Mouse (Mus musculus): ENCODE data around the gene Lhfpl3. TPM values are rescaled to one million over a fixed set of nuclear protein-coding genes. Genes with fewer than 3 reads are reported as not detected.

Gene Lhfpl3
- polyA plus RNA-seq, 1 experiment from 2014 or later: 1.3 TPM

- Histone ChIP-seq H3K9me3 (ENCODE audit: control insufficient read depth, low read length) (no peaks in the 10 kb centered on the region), H3K4me2 (peak overlapping the region; percentile 49), H3K36me3 (ENCODE audit: control insufficient read depth, insufficient read depth, low read length) (no peaks in the 10 kb centered on the region), H3K4me3 (ENCODE audit: low read depth, low read length) (peak overlapping the region; percentile 18; the same call in 1 of the 2 replicates), H3K9ac (ENCODE audit: low read length) (peak overlapping the region; percentile 43), H3K27me3 (ENCODE audit: control insufficient read depth, insufficient read depth, low read length) (no peaks in the 10 kb centered on the region), H3K4me1 (ENCODE audit: control insufficient read depth, insufficient read depth, low read length) (no peaks in the 10 kb centered on the region), H3K27ac (ENCODE audit: low read depth, low read length) (no peak overlapping the region)
- ATAC-seq (ENCODE audit: low FRiP score): peak; percentile 89
- DNase-seq (ENCODE audit: low spot score, missing footprints): peak; percentile 96
- WGBS: 21% methylated on average over 14 of the region's 14 CpGs
Measured at GRCm38 (mm10) chr5:23224759-23225536, 479.1 kb downstream of the Lhfpl3 start.

DNA sequence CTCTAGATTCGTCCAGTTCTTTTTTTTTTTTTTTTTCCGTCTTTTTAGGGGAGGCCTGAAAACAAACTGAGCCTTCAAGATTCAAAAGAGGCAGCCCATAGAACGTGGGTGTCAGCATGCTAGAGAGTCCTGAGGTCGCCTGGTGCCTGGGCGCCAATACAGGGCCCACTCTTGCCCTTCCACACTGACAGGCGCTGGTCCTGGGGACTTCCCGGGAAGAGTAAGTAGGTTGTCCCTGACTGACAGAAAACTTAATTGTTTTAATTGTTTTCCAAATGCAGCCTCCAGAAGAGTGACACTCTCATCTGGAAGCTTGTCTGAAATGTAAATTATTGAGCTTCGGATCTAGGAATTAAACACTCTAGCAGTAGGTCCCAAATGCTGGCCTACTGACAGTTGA lies 479.8 kb downstream of the Lhfpl3 start:
- no peaks in the 10 kb centered on the region for H3K27me3 ChIP-seq (ENCODE audit: control insufficient read depth, insufficient read depth, low read length)
- WGBS: 29% methylated on average over 8 of the region's 8 CpGs
- no peak; the same call in 1 of the 2 replicates for ATAC-seq (ENCODE audit: low FRiP score)

DNA sequence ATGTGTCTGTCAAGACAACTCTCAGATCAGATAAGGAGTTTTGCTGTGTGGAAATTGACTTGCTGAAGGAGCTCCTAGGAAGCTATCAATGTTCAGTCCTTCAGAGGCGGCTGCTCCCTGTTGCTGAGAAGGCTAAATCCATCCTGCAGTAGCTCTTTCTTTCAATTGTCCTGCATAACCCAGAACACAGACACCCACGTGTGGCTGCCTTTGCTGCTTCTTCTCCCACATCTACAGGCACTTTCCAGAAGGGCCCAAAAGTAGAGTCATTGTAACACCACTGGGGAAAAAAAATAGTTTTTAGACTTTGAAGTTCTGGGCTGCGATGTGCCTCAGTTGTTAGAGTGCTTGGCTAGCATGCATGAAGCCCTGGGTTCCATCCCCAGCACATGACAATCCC lies 480.9 kb downstream of the Lhfpl3 start:
- Histone ChIP-seq H3K27me3 (ENCODE audit: control insufficient read depth, insufficient read depth, low read length) (no peaks in the 10 kb centered on the region), H3K27ac (ENCODE audit: low read depth, low read length) (no peak overlapping the region), H3K4me3 (ENCODE audit: low read depth, low read length) (no peak overlapping the region), H3K4me2 (no peak overlapping the region), H3K4me1 (ENCODE audit: control insufficient read depth, insufficient read depth, low read length) (no peaks in the 10 kb centered on the region), H3K36me3 (ENCODE audit: control insufficient read depth, insufficient read depth, low read length) (no peaks in the 10 kb centered on the region), H3K9ac (ENCODE audit: low read length) (no peak overlapping the region), H3K9me3 (ENCODE audit: control insufficient read depth, low read length) (no peaks in the 10 kb centered on the region)
- no peak for ATAC-seq (ENCODE audit: low FRiP score)
- no peak for DNase-seq (ENCODE audit: low spot score, missing footprints)
- WGBS: 60% methylated on average over 3 of the region's 3 CpGs

More for the DNA sequence above, 479.8 kb downstream of the Lhfpl3 start:
- Histone ChIP-seq H3K4me1 (ENCODE audit: control insufficient read depth, insufficient read depth, low read length) (no peaks in the 10 kb centered on the region), H3K4me3 (ENCODE audit: low read depth, low read length) (no peak overlapping the region), H3K36me3 (ENCODE audit: control insufficient read depth, insufficient read depth, low read length) (no peaks in the 10 kb centered on the region), H3K4me2 (no peak overlapping the region), H3K9ac (ENCODE audit: low read length) (no peak overlapping the region), H3K9me3 (ENCODE audit: control insufficient read depth, low read length) (no peaks in the 10 kb centered on the region), H3K27ac (ENCODE audit: low read depth, low read length) (no peak overlapping the region)
- DNase-seq (ENCODE audit: low spot score, missing footprints): no peak

DNA sequence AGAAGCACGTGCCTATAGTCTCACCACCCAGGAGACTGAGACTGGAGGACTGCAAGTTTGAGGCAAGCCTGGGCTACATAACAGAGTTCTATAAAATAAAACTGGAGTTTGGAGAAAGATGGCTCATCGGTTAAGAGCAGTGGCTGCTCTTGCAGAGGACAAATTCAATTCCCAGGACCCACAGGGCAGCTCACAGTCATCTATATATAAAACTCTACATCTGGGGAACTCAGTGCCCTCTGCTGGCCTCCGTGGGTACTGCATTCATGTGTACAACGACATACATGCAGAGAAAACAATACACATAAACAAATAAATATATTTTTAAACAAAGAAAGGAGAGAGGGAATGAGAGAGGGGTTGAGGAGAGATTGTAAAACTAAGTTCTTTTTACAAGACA lies 501.1 kb downstream of the Lhfpl3 start:
- Histone ChIP-seq H3K9me3 (ENCODE audit: control insufficient read depth, low read length) (no peaks in the 10 kb centered on the region), H3K27ac (ENCODE audit: low read depth, low read length) (no peak overlapping the region), H3K4me3 (ENCODE audit: low read depth, low read length) (no peak overlapping the region), H3K9ac (ENCODE audit: low read length) (no peak overlapping the region), H3K36me3 (ENCODE audit: control insufficient read depth, insufficient read depth, low read length) (no peaks in the 10 kb centered on the region), H3K27me3 (ENCODE audit: control insufficient read depth, insufficient read depth, low read length) (no peaks in the 10 kb centered on the region), H3K4me1 (ENCODE audit: control insufficient read depth, insufficient read depth, low read length) (no peaks in the 10 kb centered on the region), H3K4me2 (no peak overlapping the region)
- 40% methylated on average over 4 of the region's 4 CpGs for WGBS
- DNase-seq (ENCODE audit: low spot score, missing footprints): peak; percentile 95
- ATAC-seq (ENCODE audit: low FRiP score): no peak; the same call in 1 of the 2 replicates

DNA sequence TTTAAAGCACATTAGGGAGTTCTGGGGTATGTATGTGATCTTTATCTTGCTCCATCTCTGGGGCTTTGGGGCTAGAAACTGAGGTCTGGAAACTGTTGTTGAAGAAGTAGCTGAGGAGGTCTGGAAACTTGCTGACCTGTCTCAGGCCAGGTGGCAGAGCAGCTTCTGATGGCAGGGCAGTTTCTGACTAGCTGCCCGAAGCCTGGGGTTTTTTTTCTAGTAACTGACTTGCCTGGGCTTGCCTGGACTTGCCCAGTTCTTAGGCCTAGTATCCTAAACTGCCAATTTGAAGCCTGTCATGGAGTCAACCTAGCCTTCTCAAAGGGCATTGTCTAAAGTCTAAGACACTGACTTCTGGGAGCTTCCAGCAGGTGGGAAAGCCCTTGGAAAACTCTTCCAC lies 501.9 kb downstream of the Lhfpl3 start:
- WGBS: 92% methylated on average over 1 of the region's 1 CpGs
- no peaks in the 10 kb centered on the region for H3K36me3 ChIP-seq (ENCODE audit: control insufficient read depth, insufficient read depth, low read length)
- no peak overlapping the region for H3K9ac ChIP-seq (ENCODE audit: low read length)
- H3K4me1 ChIP-seq (ENCODE audit: control insufficient read depth, insufficient read depth, low read length): no peaks in the 10 kb centered on the region
- no peak overlapping the region for H3K4me3 ChIP-seq (ENCODE audit: low read depth, low read length)
- no peaks in the 10 kb centered on the region for H3K9me3 ChIP-seq (ENCODE audit: control insufficient read depth, low read length)
- ATAC-seq (ENCODE audit: low FRiP score): no peak
- no peak overlapping the region for H3K27ac ChIP-seq (ENCODE audit: low read depth, low read length)
- no peak overlapping the region for H3K4me2 ChIP-seq
- DNase-seq (ENCODE audit: low spot score, missing footprints): no peak
- no peaks in the 10 kb centered on the region for H3K27me3 ChIP-seq (ENCODE audit: control insufficient read depth, insufficient read depth, low read length)

DNA sequence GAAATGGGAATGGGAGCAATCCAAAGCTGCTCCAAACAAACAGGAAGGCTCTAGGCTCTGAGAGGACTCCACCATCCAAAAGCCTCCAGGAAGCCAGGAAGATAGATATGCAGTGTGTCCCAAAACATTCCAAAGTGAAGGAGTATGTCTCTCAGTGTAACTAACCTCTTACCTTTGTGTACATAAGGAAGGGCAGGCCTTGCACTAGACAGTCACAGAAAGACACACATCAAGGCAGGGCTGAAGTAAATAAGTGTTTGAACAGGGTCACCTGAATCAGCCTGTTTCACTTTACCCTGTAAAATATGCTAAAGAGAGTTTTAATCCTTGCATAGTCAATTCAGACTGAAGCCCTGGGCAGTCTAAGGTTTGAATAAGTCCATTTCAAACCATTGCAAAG lies 502.4 kb downstream of the Lhfpl3 start:
- Histone ChIP-seq H3K4me1 (ENCODE audit: control insufficient read depth, insufficient read depth, low read length) (no peaks in the 10 kb centered on the region), H3K36me3 (ENCODE audit: control insufficient read depth, insufficient read depth, low read length) (no peaks in the 10 kb centered on the region), H3K27me3 (ENCODE audit: control insufficient read depth, insufficient read depth, low read length) (no peaks in the 10 kb centered on the region), H3K9me3 (ENCODE audit: control insufficient read depth, low read length) (no peaks in the 10 kb centered on the region), H3K9ac (ENCODE audit: low read length) (no peak overlapping the region), H3K27ac (ENCODE audit: low read depth, low read length) (no peak overlapping the region), H3K4me3 (ENCODE audit: low read depth, low read length) (no peak overlapping the region), H3K4me2 (no peak overlapping the region)
- ATAC-seq (ENCODE audit: low FRiP score): no peak
- DNase-seq (ENCODE audit: low spot score, missing footprints): no peak

DNA sequence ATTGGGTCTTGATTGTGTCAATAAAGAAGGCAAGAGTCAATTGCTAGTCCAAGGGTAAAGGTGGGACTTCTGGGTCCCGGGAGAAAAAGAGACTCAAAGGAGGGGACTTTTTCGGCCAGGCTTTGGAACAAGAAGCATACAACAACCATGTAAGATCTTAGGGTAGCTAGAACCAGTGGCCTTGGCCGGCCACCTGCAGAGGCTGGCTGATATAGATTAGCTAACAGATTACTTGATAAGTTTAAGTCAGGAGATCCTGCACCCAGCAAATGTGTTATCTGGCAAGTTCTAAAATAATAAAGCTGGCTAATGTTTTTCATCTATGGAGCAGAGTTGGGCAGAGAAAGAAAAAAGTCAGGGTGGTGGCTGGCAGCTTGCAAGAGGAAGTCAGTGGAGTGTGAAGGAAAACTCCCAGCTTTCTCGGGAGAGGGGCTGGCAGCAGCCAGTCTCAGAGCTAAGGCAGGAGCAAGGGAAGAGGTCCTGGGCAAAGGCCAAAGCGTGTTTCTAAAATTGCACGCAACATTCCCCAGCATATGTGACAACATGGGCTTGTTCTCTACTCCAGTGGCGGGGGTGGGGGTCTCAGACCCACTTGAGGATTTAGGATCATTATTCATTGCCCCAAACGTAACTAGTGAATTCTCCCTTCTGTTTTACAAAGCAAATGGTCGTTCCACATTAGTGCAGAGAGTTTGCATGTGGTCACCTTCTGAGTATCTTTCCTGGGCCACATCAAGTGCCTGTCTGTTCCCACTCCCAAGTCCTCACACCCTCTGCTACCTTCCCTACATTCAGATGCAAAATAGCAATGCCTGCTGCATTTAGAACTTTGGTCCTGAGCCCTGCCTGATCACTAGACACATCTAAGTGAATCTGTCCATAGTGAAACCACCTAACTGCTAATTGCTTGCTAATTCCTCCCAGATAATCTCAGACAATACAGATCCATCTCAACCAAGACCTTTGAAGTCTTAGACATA lies 504.3 kb downstream of the Lhfpl3 start:
- no peak overlapping the region for H3K9ac ChIP-seq (ENCODE audit: low read length)
- no peak overlapping the region for H3K4me3 ChIP-seq (ENCODE audit: low read depth, low read length)
- H3K4me2 ChIP-seq: no peak overlapping the region
- 56% methylated on average over 9 of the region's 9 CpGs for WGBS
- no peak for DNase-seq (ENCODE audit: low spot score, missing footprints)
- no peaks in the 10 kb centered on the region for H3K36me3 ChIP-seq (ENCODE audit: control insufficient read depth, insufficient read depth, low read length)
- no peaks in the 10 kb centered on the region for H3K27me3 ChIP-seq (ENCODE audit: control insufficient read depth, insufficient read depth, low read length)
- H3K27ac ChIP-seq (ENCODE audit: low read depth, low read length): no peak overlapping the region
- no peak for ATAC-seq (ENCODE audit: low FRiP score)
- H3K4me1 ChIP-seq (ENCODE audit: control insufficient read depth, insufficient read depth, low read length): no peaks in the 10 kb centered on the region
- no peaks in the 10 kb centered on the region for H3K9me3 ChIP-seq (ENCODE audit: control insufficient read depth, low read length)

- Histone ChIP-seq H3K9me3 (ENCODE audit: control insufficient read depth, low read length) (no peaks in the 10 kb centered on the region), H3K27ac (ENCODE audit: low read depth, low read length) (no peak overlapping the region), H3K27me3 (ENCODE audit: control insufficient read depth, insufficient read depth, low read length) (no peaks in the 10 kb centered on the region), H3K4me1 (ENCODE audit: control insufficient read depth, insufficient read depth, low read length) (no peaks in the 10 kb centered on the region), H3K36me3 (ENCODE audit: control insufficient read depth, insufficient read depth, low read length) (no peaks in the 10 kb centered on the region), H3K9ac (ENCODE audit: low read length) (no peak overlapping the region), H3K4me2 (no peak overlapping the region), H3K4me3 (ENCODE audit: low read depth, low read length) (no peak overlapping the region)
- WGBS: 46% methylated on average over 12 of the region's 12 CpGs
- ATAC-seq (ENCODE audit: low FRiP score) (no peak), DNase-seq (ENCODE audit: low spot score, missing footprints) (peak; percentile 85)
Measured at GRCm38 (mm10) chr5:23251462-23252224, 505.8 kb downstream of the Lhfpl3 start.

All from midbrain, embryonic 11.5 days (tissue).